Mouse (Mus musculus): ENCODE measurements around the gene AC161166.1. TPM values are rescaled to one million over a fixed set of nuclear protein-coding genes. Genes with fewer than 3 reads are reported as not detected.
A peak's percentile ranks its signal among the peaks of the same experiment; 100 is the strongest.

The AC161166.1 gene
- total and polyA plus RNA-seq, 2 experiments from 2014 or later, result 0.10 TPM; not detected in 1

DNA sequence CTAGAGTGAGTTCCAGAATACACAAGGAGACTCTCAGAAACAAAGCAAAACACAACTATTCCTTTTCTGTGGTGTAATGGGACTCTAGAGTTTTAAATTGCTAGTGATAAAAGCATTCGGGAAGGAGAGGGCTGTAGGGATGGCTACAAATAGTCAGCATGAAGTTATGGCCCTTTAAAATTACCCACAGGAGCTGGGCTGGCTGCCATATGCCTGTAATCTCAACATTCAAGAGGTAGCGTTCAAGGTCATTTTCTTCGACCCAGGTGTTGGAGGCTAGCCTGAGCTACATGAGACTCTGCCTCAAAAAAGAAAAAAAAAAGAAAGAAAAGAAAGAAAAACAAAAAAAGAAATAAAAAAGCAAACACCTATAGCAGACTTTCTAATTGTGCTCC, 6.2 kb downstream of the AC161166.1 start:
- DNase-seq (ENCODE audit: low spot score) (peak; percentile 54), ATAC-seq (ENCODE audit: insufficient read depth, low read depth) (no peak; the same call in 1 of the 2 replicates)
- Histone ChIP-seq H3K9me3 (replicated peaks; ENCODE audit: control insufficient read depth, low read length) (no peaks in the 10 kb centered on the region), H3K9ac (replicated peaks; ENCODE audit: low read depth, low read length) (peak overlapping the region; percentile 90; the same call in 1 of the 2 replicates), H3K4me2 (ENCODE audit: low read depth, low read length) (peak overlapping the region; percentile 97), H3K27me3 (ENCODE audit: control insufficient read depth, insufficient read depth, low read length) (peaks cover 15% of the 10 kb centered on the region), H3K4me3 (ENCODE audit: low read depth, low read length) (peak overlapping the region; percentile 64), H3K36me3 (replicated peaks; ENCODE audit: control insufficient read depth, insufficient read depth, low read length) (no peaks in the 10 kb centered on the region), H3K27ac (ENCODE audit: low read depth) (peak overlapping the region; percentile 98), H3K4me1 (ENCODE audit: control insufficient read depth, insufficient read depth) (peaks cover 31% of the 10 kb centered on the region)
- WGBS, result 11% methylated on average over 3 of the region's 3 CpGs
- TF ChIP-seq EP300 (IDR thresholded peaks at IDR 0.05; ENCODE audit: low read depth) (no peak), CTCF (IDR thresholded peaks at IDR 0.05; ENCODE audit: low read depth) (no peak)

- Histone ChIP-seq H3K9ac (replicated peaks; ENCODE audit: low read depth, low read length) (peak overlapping the region; percentile 33; the same call in 1 of the 2 replicates), H3K9me3 (replicated peaks; ENCODE audit: control insufficient read depth, low read length) (no peaks in the 10 kb centered on the region), H3K4me3 (ENCODE audit: low read depth, low read length) (peak overlapping the region; percentile 64), H3K27ac (ENCODE audit: low read depth) (peak overlapping the region; percentile 98), H3K4me1 (ENCODE audit: control insufficient read depth, insufficient read depth) (peaks cover 31% of the 10 kb centered on the region), H3K36me3 (replicated peaks; ENCODE audit: control insufficient read depth, insufficient read depth, low read length) (no peaks in the 10 kb centered on the region), H3K27me3 (ENCODE audit: control insufficient read depth, insufficient read depth, low read length) (peaks cover 18% of the 10 kb centered on the region), H3K4me2 (ENCODE audit: low read depth, low read length) (peak overlapping the region; percentile 97)
- 33% methylated on average over 15 of the region's 15 CpGs for WGBS
- TF ChIP-seq CTCF (IDR thresholded peaks at IDR 0.05; ENCODE audit: low read depth) (no peak), EP300 (IDR thresholded peaks at IDR 0.05; ENCODE audit: low read depth) (no peak)
- DNase-seq (ENCODE audit: low spot score) (no peak), ATAC-seq (ENCODE audit: insufficient read depth, low read depth) (no peak)
Observed at GRCm38 (mm10) chr7:24505447-24506064, 6.7 kb downstream of the AC161166.1 start.

- no peak for DNase-seq (ENCODE audit: low spot score)
- H3K9me3 ChIP-seq (replicated peaks; ENCODE audit: control insufficient read depth, low read length), result no peaks in the 10 kb centered on the region
- no peaks in the 10 kb centered on the region for H3K36me3 ChIP-seq (replicated peaks; ENCODE audit: control insufficient read depth, insufficient read depth, low read length)
- peak overlapping the region; percentile 98 for H3K27ac ChIP-seq (ENCODE audit: low read depth)
- H3K4me2 ChIP-seq (ENCODE audit: low read depth, low read length), result no peak overlapping the region
- H3K4me1 ChIP-seq (ENCODE audit: control insufficient read depth, insufficient read depth), result peaks cover 31% of the 10 kb centered on the region
- H3K4me3 ChIP-seq (ENCODE audit: low read depth, low read length), result no peak overlapping the region
- TF ChIP-seq CTCF (IDR thresholded peaks at IDR 0.05; ENCODE audit: low read depth), result no peak
- WGBS, result 39% methylated on average over 4 of the region's 4 CpGs
- no peak overlapping the region for H3K9ac ChIP-seq (replicated peaks; ENCODE audit: low read depth, low read length)
- ATAC-seq (ENCODE audit: insufficient read depth, low read depth), result no peak
- H3K27me3 ChIP-seq (ENCODE audit: control insufficient read depth, insufficient read depth, low read length), result peaks cover 25% of the 10 kb centered on the region
Observed at GRCm38 (mm10) chr7:24504868-24505267, 7.4 kb downstream of the AC161166.1 start.

- Histone ChIP-seq H3K27me3 (ENCODE audit: control insufficient read depth, insufficient read depth, low read length) (peaks cover 33% of the 10 kb centered on the region), H3K4me3 (ENCODE audit: low read depth, low read length) (no peak overlapping the region), H3K36me3 (replicated peaks; ENCODE audit: control insufficient read depth, insufficient read depth, low read length) (no peaks in the 10 kb centered on the region), H3K4me1 (ENCODE audit: control insufficient read depth, insufficient read depth) (peaks cover 31% of the 10 kb centered on the region), H3K4me2 (ENCODE audit: low read depth, low read length) (peak overlapping the region; percentile 30), H3K27ac (ENCODE audit: low read depth) (no peak overlapping the region), H3K9ac (replicated peaks; ENCODE audit: low read depth, low read length) (no peak overlapping the region), H3K9me3 (replicated peaks; ENCODE audit: control insufficient read depth, low read length) (no peaks in the 10 kb centered on the region)
- TF ChIP-seq CTCF (IDR thresholded peaks at IDR 0.05; ENCODE audit: low read depth), result no peak
- TF ChIP-seq EP300 (IDR thresholded peaks at IDR 0.05; ENCODE audit: low read depth), result no peak
- WGBS, result 17% methylated on average over 10 of the region's 10 CpGs
- DNase-seq (ENCODE audit: low spot score) (no peak), ATAC-seq (ENCODE audit: insufficient read depth, low read depth) (no peak)
Observed at GRCm38 (mm10) chr7:24504004-24504403, 8.3 kb downstream of the AC161166.1 start.

- 35% methylated on average over 21 of the region's 21 CpGs for WGBS
- Histone ChIP-seq H3K4me3 (ENCODE audit: low read depth, low read length) (no peak overlapping the region), H3K27me3 (ENCODE audit: control insufficient read depth, insufficient read depth, low read length) (peaks cover 50% of the 10 kb centered on the region), H3K27ac (ENCODE audit: low read depth) (no peak overlapping the region), H3K4me1 (ENCODE audit: control insufficient read depth, insufficient read depth) (peaks cover 23% of the 10 kb centered on the region), H3K9ac (replicated peaks; ENCODE audit: low read depth, low read length) (no peak overlapping the region), H3K9me3 (replicated peaks; ENCODE audit: control insufficient read depth, low read length) (no peaks in the 10 kb centered on the region), H3K4me2 (ENCODE audit: low read depth, low read length) (no peak overlapping the region), H3K36me3 (replicated peaks; ENCODE audit: control insufficient read depth, insufficient read depth, low read length) (no peaks in the 10 kb centered on the region)
- no peak for TF ChIP-seq EP300 (IDR thresholded peaks at IDR 0.05; ENCODE audit: low read depth)
- ATAC-seq (ENCODE audit: insufficient read depth, low read depth) (no peak), DNase-seq (ENCODE audit: low spot score) (no peak)
Observed at GRCm38 (mm10) chr7:24501492-24501891, 10.8 kb downstream of the AC161166.1 start.

DNA sequence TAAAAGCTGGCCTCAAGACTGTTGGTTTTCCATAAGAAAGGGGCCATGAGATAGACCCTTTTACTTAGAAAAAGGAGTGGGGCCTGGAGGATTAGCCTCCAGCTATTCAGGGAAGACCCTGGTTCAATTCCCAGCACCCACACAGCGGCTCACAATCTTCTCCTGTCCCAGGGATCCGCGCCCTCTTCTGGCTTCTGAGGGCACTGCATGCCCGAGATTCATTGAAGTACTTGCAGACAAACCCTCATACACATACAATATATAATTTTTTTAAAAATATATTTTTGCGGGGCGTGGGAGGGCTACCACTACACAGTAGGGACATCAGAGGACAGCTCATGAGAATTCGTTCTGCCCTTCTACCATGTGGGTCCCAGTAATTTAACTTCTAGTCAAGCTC, 11.3 kb downstream of the AC161166.1 start:
- Histone ChIP-seq H3K4me1 (ENCODE audit: control insufficient read depth, insufficient read depth) (peaks cover 18% of the 10 kb centered on the region), H3K9ac (replicated peaks; ENCODE audit: low read depth, low read length) (no peak overlapping the region), H3K4me2 (ENCODE audit: low read depth, low read length) (no peak overlapping the region), H3K4me3 (ENCODE audit: low read depth, low read length) (no peak overlapping the region), H3K36me3 (replicated peaks; ENCODE audit: control insufficient read depth, insufficient read depth, low read length) (no peaks in the 10 kb centered on the region), H3K9me3 (replicated peaks; ENCODE audit: control insufficient read depth, low read length) (no peaks in the 10 kb centered on the region), H3K27me3 (ENCODE audit: control insufficient read depth, insufficient read depth, low read length) (peaks cover 50% of the 10 kb centered on the region), H3K27ac (ENCODE audit: low read depth) (no peak overlapping the region)
- ATAC-seq (ENCODE audit: insufficient read depth, low read depth), result no peak
- TF ChIP-seq CTCF (IDR thresholded peaks at IDR 0.05; ENCODE audit: low read depth) (peak; percentile 31), EP300 (IDR thresholded peaks at IDR 0.05; ENCODE audit: low read depth) (no peak)
- DNase-seq (ENCODE audit: low spot score), result no peak
- WGBS, result 27% methylated on average over 7 of the region's 7 CpGs
